Mouse (Mus musculus): ENCODE data around the gene Ms4a14.
"Not testable (repeated sequence)": the region's sequence is repeated elsewhere in the genome, so short reads cannot be mapped to it uniquely, and the experiment has no call there.

Gene Ms4a14

DNA sequence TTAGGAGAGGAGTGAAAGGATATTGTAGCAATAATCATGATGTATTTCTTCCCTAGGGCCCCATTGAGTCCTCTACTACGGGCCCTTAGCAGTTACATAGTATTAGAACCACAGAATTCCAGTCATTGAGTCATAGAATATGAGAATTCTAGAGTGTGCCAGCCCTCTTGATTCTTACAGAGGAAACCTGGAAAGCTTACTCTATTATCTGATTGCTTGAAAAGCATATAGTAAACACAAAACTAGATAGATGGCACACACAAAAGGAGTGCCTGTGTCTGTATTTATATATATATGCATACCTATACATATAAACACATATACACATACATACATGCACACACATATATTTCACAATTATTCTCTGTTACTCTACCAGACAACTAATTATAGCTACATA lies at the start of gene Ms4a14:
Ms4a14 (minus strand) TSS at position 101 of the 400 bp plus-strand sequence.
- no peak for DNase-seq (ENCODE audit: inconsistent age in 2 of 2, low spot score in 1 of 2)

GRCm38 (mm10) chr19:11362002-11362401 lies 47.7 kb upstream of the Ms4a14 start:
- no peak for DNase-seq (ENCODE audit: inconsistent age in 2 of 2, low spot score in 1 of 2)

DNA sequence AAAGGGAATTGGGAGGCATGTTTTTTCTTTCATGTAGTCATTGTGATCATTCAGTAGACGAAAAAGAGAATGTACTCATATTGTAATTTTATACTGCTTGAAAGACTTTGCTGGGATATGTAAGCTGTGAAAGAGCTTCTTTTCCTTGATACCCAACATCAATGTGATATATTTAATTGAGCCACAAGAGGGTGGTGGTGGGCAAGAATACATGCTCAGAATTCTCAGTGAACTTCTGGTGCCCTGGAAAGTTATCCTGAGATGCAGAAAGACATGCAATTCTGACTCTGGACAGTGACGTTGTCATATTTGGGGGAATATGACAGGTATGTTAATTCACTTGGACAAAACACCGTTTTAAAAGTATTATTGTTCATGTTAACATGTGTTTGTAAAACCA lies 45.9 kb upstream of the Ms4a14 start:
- no peak for DNase-seq (ENCODE audit: inconsistent age in 2 of 2, low spot score in 1 of 2)

- DNase-seq (ENCODE audit: inconsistent age in 2 of 2, low spot score in 1 of 2), result no peak
These were observed 41.5 kb upstream of the Ms4a14 start for GRCm38 (mm10) chr19:11355730-11356129.

- no peak for DNase-seq (ENCODE audit: inconsistent age in 2 of 2, low spot score in 1 of 2)
These were observed 37.6 kb upstream of the Ms4a14 start for GRCm38 (mm10) chr19:11351878-11352277.

GRCm38 (mm10) chr19:11349698-11350481 lies 35.6 kb upstream of the Ms4a14 start:
- DNase-seq (ENCODE audit: inconsistent age in 2 of 2, low spot score in 1 of 2), result peak in 1 of 2 experiments; percentile 4

DNA sequence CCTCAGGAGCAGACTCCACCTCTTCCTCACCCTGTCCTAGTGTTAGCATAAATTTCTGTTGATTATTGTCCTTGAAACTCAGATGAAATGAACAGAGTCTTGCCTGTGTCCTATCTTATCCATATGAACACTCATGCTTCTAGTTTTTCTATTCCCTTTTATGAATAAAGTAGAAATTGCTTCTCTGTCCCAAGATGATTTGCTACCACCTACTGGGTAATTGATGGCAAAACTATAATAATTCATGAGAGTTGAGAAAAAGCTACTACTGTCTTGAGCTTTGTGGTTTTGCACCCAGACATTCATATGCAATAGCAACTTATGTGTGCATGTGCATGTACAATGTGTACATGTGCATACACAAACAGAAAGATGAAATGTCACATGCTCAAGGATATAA lies 29.7 kb upstream of the Ms4a14 start:
- DNase-seq (ENCODE audit: inconsistent age in 2 of 2, low spot score in 1 of 2), result no peak

DNA sequence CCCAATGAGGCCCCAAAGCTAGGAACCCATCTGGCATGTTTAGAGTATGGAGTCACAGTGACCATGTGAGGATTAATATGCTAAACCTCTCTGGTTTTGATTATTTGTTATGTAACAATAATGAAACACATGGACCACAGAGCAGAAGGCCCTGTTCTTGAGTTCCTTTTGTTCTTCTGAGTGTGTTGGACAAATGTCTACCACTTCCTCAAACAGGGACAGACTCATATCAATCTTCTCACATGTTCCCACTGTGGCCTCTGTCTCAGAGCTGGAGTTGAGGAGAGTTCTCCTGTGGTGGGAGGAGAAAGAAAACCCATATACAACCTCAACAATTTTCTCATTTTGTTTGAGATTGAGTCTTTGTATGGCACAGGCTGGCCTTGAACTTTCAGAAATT lies 28.9 kb upstream of the Ms4a14 start:
- DNase-seq (ENCODE audit: inconsistent age in 2 of 2, low spot score in 1 of 2), result no peak

GRCm38 (mm10) chr19:11335932-11336331 lies 21.7 kb upstream of the Ms4a14 start, which contains the start of gene Ms4a7:
Gene Ms4a7 (minus strand): TSS chr19:11336146.
- no peak for DNase-seq (ENCODE audit: inconsistent age in 2 of 2, low spot score in 1 of 2)

DNA sequence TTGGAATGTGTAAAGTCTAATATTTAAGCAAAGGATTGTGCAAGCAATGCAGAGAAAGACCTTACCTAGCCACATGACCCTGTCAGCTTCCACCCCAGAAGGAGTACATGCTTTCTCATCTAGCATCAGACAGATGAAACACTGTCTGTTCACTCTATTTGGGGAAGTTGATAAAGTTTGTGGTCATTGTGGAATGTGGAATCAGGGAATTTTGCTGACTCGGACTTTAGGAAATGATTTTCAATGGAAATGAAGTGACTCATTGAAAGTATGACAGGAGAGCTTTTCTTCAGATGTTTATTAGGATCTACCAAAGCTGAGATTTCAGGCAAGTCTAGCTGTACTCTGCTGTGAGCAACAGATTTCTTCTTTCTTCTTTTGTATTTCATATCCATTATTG lies 6.9 kb upstream of the Ms4a14 start:
- no peak for DNase-seq (ENCODE audit: inconsistent age in 2 of 2, low spot score in 1 of 2)

DNA sequence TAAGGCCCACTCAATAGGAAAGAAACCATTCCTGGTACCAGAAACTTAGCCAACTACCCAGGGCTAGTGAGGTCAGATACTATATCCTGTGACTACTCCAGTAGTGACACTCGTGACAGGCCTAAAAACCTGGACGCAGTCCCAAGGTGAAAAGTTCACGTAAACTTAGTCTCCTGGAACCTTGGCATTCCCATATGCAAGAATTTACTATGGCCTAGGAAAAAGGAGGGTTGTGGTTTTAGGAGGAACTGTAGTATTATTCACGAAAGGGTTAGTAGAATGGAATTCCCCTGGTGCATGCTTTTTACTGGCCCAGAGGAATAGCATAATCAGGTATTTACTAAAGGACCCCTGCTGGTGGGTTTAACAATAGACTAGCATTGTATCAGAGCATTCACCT lies 2.5 kb upstream of the Ms4a14 start:
- DNase-seq (ENCODE audit: inconsistent age in 2 of 2, low spot score in 1 of 2), result no peak

- DNase-seq (ENCODE audit: inconsistent age in 2 of 2, low spot score in 1 of 2), result no peak
These were observed 5.4 kb downstream of the Ms4a14 start for GRCm38 (mm10) chr19:11308888-11309287.

- DNase-seq (ENCODE audit: inconsistent age in 2 of 2, low spot score in 1 of 2), result not testable (repeated sequence)
These were observed 14.7 kb downstream of the Ms4a14 start for GRCm38 (mm10) chr19:11299529-11299928.

DNA sequence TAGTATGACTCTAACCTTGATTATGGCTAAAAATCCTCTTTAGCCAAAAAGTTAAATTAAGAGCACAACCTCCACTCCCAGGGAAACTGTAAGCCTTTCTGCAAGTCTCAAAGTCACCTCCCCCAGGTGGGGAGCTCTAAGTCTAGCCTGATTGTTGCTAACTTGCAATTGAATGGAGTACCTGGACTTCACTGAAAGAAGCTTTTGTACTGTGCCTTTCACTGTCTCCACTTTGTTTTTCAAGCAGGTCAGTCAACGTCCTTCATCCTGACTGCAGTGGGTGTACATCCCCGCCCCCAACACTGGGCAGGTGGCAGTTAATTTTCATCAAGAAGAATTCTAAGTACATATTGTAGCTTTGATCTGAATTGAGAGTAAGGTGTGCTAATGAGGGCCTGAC lies 15.3 kb downstream of the Ms4a14 start:
- DNase-seq (ENCODE audit: inconsistent age in 2 of 2, low spot score in 1 of 2), result no peak

- not testable (repeated sequence) for DNase-seq (ENCODE audit: inconsistent age in 2 of 2, low spot score in 1 of 2)
These were observed 20.6 kb downstream of the Ms4a14 start for GRCm38 (mm10) chr19:11293616-11294015.

- DNase-seq (ENCODE audit: inconsistent age in 2 of 2, low spot score in 1 of 2), result peak; percentile 8 to 63
These were observed 21.3 kb downstream of the Ms4a14 start for GRCm38 (mm10) chr19:11292990-11293389.

DNA sequence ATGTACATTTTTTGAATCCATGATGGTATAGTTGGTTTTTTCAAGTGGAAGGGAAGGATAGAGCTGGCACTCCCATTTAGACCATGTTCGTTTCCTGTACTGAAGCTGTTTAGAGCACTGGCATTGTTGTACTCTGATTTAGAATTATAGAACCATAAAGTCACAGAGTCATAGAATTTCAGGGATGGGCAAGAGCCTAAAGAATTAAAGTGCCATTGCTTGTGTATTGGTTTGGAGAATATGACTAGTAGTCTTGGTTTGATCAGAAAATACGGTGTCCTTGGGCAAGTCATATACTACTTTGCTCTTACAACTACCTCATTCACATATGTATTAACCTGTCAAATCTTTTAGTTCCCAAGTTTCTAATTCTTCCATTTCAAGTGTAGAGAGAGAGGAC lies 30.5 kb downstream of the Ms4a14 start, which contains the start of gene Ms4a5:
Ms4a5 (minus strand) TSS at position 101 of the 400 bp plus-strand sequence.
- no peak for DNase-seq (ENCODE audit: inconsistent age in 2 of 2, low spot score in 1 of 2)

- no peak for DNase-seq (ENCODE audit: inconsistent age in 2 of 2, low spot score in 1 of 2)
These were observed 34.0 kb downstream of the Ms4a14 start for GRCm38 (mm10) chr19:11280223-11280622.

GRCm38 (mm10) chr19:11276431-11276830 lies 37.8 kb downstream of the Ms4a14 start:
- DNase-seq (ENCODE audit: inconsistent age in 2 of 2, low spot score in 1 of 2), result no peak

DNA sequence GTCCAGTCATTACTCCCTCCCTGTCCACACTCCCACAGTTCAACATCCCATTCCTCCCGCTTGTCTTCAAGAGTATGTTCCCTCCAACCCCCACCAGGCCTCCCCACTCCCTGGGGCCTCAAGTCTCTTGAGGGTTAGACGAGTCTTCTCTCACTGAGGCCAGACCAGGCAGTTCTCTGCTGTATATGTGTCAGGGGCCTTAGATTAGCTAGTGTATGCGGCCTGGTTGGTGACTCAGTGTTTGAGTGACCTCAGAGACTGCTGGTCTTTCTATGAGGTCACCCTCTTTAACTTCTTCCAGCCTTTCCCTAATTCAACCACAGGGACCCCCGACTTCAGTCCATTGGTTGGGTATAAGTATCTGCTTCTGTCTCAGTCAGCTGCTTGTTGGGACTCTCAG lies 47.3 kb downstream of the Ms4a14 start:
- no peak for DNase-seq (ENCODE audit: inconsistent age in 2 of 2, low spot score in 1 of 2)

GRCm38 (mm10) chr19:11266052-11266845 lies 48.0 kb downstream of the Ms4a14 start, which contains the start of gene Ms4a1:
Gene Ms4a1 (minus strand): TSS chr19:11266241.
- no peak for DNase-seq (ENCODE audit: inconsistent age in 2 of 2, low spot score in 1 of 2)

DNA sequence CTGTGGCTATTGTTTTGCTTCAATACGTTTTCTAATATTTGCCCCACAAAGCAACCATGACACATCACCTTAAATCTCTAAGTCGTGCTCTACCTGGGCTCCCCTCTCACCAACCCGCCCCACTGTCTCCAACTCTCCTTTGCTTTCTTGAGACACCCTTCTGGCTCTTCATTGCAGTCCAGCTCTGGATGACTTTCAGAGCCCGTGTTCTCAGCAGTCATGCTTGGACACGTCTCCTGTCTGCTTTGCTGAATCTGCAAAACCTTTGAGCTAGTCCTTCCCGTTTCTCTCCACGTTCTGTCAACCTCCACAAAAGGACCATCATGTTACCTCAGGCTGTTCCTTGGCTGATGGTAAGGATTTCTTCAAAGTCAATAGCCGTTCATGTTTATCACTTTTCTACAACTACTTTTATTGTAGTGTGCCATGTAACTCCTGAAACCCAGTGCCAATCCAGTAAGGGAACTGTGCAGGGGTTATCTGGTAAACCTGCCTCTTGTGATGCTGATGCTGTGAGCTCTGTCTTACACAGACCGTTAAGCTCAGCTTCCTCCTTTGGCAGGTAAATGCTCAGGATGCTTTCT lies 49.6 kb downstream of the Ms4a14 start:
- no peak for DNase-seq (ENCODE audit: inconsistent age in 2 of 2, low spot score in 1 of 2)
